Comparison of ENCODE assay signal across 8 mouse cellular contexts in the genomic region with DNA sequence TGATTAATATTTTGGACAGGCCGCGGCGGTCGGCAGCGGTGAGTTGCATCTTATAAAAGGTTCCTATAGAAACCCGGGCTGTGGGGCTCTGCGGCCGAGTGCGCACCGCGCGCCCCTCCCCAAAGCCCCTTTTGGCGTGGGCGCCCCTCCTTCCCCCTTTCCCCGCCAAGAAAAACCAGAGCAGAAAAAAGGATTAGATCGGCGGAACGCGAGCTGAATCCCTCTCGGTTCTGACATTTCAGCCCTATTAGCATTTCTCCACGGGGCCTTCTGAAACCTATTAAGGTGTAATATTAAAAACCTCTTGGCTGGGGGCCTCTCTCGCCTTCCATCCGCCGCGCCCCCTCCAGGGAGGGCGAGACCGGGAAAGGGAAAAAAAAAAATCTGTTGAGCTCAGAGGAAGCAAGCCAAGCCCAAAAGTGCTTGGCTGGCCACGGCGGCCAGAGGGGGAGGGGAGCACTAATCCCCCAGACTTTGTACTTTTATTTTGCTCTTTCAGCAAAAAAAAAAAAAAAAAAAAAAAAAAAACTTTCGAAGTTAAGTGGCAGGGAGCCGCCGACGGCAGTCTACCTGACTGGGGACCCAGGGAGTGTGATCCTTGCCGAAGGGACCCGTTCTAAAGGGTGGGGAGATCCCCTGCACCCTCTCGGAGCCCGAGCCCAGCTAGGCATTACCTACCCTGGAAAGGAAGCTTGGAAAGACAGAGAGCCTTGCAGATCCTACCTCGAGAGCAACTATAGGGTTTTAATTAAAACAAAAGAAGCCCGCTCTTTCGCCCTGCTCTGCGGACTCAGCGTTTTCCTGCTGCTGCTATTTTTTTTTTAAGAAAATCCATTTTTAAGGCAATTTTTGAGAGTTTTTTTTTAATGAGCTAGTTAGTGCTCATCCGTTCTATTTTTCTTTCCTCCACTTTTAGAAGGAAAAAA. TPM values are rescaled to one million over a fixed set of nuclear protein-coding genes. Genes with fewer than 3 reads are reported as not detected.
DNase-seq lines count a peak whose midpoint lies in the region; ATAC-seq and TF ChIP-seq lines count a peak whose summit lies in the region.

No protein-coding gene starts in this region.

- H3K9me3 ChIP-seq in forebrain, embryonic 16.5 days (ENCODE audit: control insufficient read depth, low read length): no peaks in the 10 kb centered on the region
- H3K9me3 ChIP-seq in hindbrain, embryonic 11.5 days (ENCODE audit: control insufficient read depth, low read length): no peaks in the 10 kb centered on the region

- no peaks in the 10 kb centered on the region for H3K36me3 ChIP-seq in forebrain, embryonic 16.5 days (ENCODE audit: control insufficient read depth, insufficient read depth)
- H3K36me3 ChIP-seq in hindbrain, embryonic 11.5 days (ENCODE audit: control insufficient read depth, insufficient read depth, low read length): no peaks in the 10 kb centered on the region

- ATAC-seq in forebrain, embryonic 16.5 days: peak; percentile 3; the same call in 1 of the 2 replicates
- no peak for ATAC-seq in hindbrain, embryonic 11.5 days (ENCODE audit: low FRiP score)
- no peak for ATAC-seq in inflammation-experienced regulatory T-cells, adult 6 months

- peak; percentile 42; the same call in 1 of the 2 replicates for TF ChIP-seq POLR2A in brain, embryonic 14.5 days (IDR thresholded peaks at IDR 0.05; ENCODE audit: borderline replicate concordance, extremely low read depth, insufficient read depth, insufficient read length, poor library complexity, severe bottlenecking)

- H3K27me3 ChIP-seq in forebrain, embryonic 16.5 days (replicated peaks; ENCODE audit: control insufficient read depth, insufficient read depth, low read length): no peaks in the 10 kb centered on the region
- no peaks in the 10 kb centered on the region for H3K27me3 ChIP-seq in hindbrain, embryonic 11.5 days (ENCODE audit: control insufficient read depth, insufficient read depth, low read length)

- DNase-seq in MN1 (ENCODE audit: low spot score): peak; percentile 73
- DNase-seq in brain, embryonic 14.5 days (ENCODE audit: low read depth): peak; percentile 97
- DNase-seq in hindbrain, embryonic 11.5 days (ENCODE audit: low spot score): peak; percentile 84
- peak; percentile 70 to 76 for DNase-seq in layer of hippocampus, postnatal 14 days (ENCODE audit: low spot score in 2 of 2)
- DNase-seq in lung, postnatal 10 days: peak; percentile 89
- DNase-seq in right cerebral cortex, adult 18-20 months: peak; percentile 55

- peak overlapping the region; percentile 100 for H3K9ac ChIP-seq in forebrain, embryonic 16.5 days (replicated peaks; ENCODE audit: low read depth, low read length)
- peak overlapping the region; percentile 99 for H3K9ac ChIP-seq in hindbrain, embryonic 11.5 days (ENCODE audit: low read depth, low read length)

- peaks cover 20% of the 10 kb centered on the region for H3K4me1 ChIP-seq in forebrain, embryonic 16.5 days (replicated peaks; ENCODE audit: control insufficient read depth, insufficient read depth, low read length)
- peaks cover 6% of the 10 kb centered on the region for H3K4me1 ChIP-seq in hindbrain, embryonic 11.5 days (replicated peaks; ENCODE audit: control insufficient read depth, insufficient read depth, low read length)

- under 1% methylated on average over 43 of the region's 43 CpGs for WGBS in forebrain, embryonic 16.5 days
- under 1% methylated on average over 41 of the region's 43 CpGs for WGBS in hindbrain, embryonic 11.5 days

- H3K4me2 ChIP-seq in forebrain, embryonic 16.5 days (ENCODE audit: low read length): peak overlapping the region; percentile 92
- H3K4me2 ChIP-seq in hindbrain, embryonic 11.5 days (replicated peaks; ENCODE audit: low read depth, low read length): peak overlapping the region; percentile 93

- H3K4me3 ChIP-seq in forebrain, embryonic 16.5 days (replicated peaks; ENCODE audit: low read length): peak overlapping the region; percentile 59
- H3K4me3 ChIP-seq in hindbrain, embryonic 11.5 days (ENCODE audit: low read depth, low read length): peak overlapping the region; percentile 99

- H3K27ac ChIP-seq in forebrain, embryonic 16.5 days (ENCODE audit: low read length): peak overlapping the region; percentile 100
- H3K27ac ChIP-seq in hindbrain, embryonic 11.5 days (ENCODE audit: low read depth, low read length): peak overlapping the region; percentile 100

- TF ChIP-seq CTCF in brain, embryonic 14.5 days (IDR thresholded peaks at IDR 0.05; ENCODE audit: borderline replicate concordance, extremely low read depth, insufficient read depth, insufficient read length): no peak

RNA-seq across cellular contexts. Expression of gene Tnrc18, which starts 1.2 kb away (rescaled TPM):
- 66.0 and 101 TPM in 2 replicates for polyA plus RNA-seq in brain, embryonic 14.5 days (2012; rRNA removed)
- 34.8 and 40.4 TPM in 2 replicates for polyA plus RNA-seq in forebrain, embryonic 16.5 days (2015; fragmentation: Nextera tagmentation; extraction: Ambion mirVana)
- polyA plus RNA-seq in hindbrain, embryonic 11.5 days (2014; fragmentation: Nextera tagmentation; extraction: Ambion mirVana): 30.7 and 44.0 TPM in 2 replicates
- total RNA-seq in layer of hippocampus, postnatal 14 days (2021): 100 to 1,000 TPM; 172 to 184 TPM
- polyA plus RNA-seq in inflammation-experienced regulatory T-cells, adult 6 months (2017; shearing (Covaris generic)): 1 to 10 TPM; 1.6 to 4.4 (median 2.9) TPM
